Mouse (Mus musculus): Measurements from ENCODE around the gene Atp5g1.

- TF ChIP-seq CTCF (IDR thresholded peaks at IDR 0.05; ENCODE audit: low read depth, low read length) (no peak), POLR2A (IDR thresholded peaks at IDR 0.05; ENCODE audit: borderline replicate concordance, low read depth, low read length) (no peak)
Measured at GRCm38 (mm10) chr11:96074351-96075176, 906 bp downstream of the Atp5g1 start.
